13 mouse cellular contexts compared by ENCODE assay signal in the genomic region with DNA sequence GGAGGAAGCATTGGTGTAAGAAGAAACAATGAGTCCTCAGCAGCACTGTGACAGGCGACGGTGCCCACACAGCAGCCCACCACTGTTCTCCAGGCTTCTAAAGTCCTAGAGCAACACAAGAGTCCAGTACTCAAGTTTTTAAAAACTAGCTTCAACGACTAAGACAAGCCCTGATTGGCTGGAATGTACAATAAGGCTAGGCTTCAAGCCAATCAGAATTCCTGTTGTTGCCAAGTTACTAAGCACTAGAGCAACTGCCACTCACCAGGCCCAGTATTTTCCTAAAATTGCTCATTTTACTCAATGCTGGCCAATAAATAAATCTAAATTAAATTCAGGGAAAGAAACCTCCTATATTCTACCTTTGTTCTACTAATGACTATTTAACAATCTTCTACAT. TPM values are rescaled to one million over a fixed set of nuclear protein-coding genes. Genes with fewer than 3 reads are reported as not detected.
A peak's percentile ranks its signal among the peaks of the same experiment; 100 is the strongest.
DNase-seq lines count a peak whose midpoint lies in the region; ATAC-seq and TF ChIP-seq lines count a peak whose summit lies in the region.
"Had no signal": no experiment of that assay in that cellular context is flagged by ENCODE, and none has a peak within 500 bp of the region (broad histone marks: within the 10 kb centered on the region; RNA-seq: fewer than 3 reads in every experiment).

No protein-coding gene starts in this region.

- H3K36me3 ChIP-seq in embryonic facial prominence, embryonic 11.5 days (replicated peaks; ENCODE audit: control insufficient read depth, insufficient read depth, low read depth, low read length), result no peaks in the 10 kb centered on the region
- H3K36me3 ChIP-seq in embryonic facial prominence, embryonic 10.5 days (replicated peaks), result peaks cover 55% of the 10 kb centered on the region
- H3K36me3 ChIP-seq in liver, adult 2 months (ENCODE audit: control insufficient read depth, insufficient read depth, low read length), result no peaks in the 10 kb centered on the region
- 0 out of 2 replicates have a peak, but pooled peaks cover 2% of the 10 kb centered on the region for H3K36me3 ChIP-seq in liver, embryonic 11.5 days (ENCODE audit: control insufficient read depth, insufficient read depth, low read length)

- no peak for TF ChIP-seq CTCF in liver, adult 2 months (IDR thresholded peaks at IDR 0.05; ENCODE audit: low read depth, low read length)

- H3K4me3 ChIP-seq in embryonic facial prominence, embryonic 11.5 days (ENCODE audit: low read depth, low read length), result no peak overlapping the region
- H3K4me3 ChIP-seq in embryonic facial prominence, embryonic 10.5 days, result no peak overlapping the region
- no peak overlapping the region for H3K4me3 ChIP-seq in liver, adult 2 months (ENCODE audit: insufficient read depth, low read depth, low read length)
- no peak overlapping the region for H3K4me3 ChIP-seq in liver, embryonic 11.5 days (ENCODE audit: low read depth, low read length)
- H3K4me3 ChIP-seq: heart, embryonic 15.5 days; kidney, embryonic 15.5 days; liver, embryonic 15.5 days had no signal

- peak; percentile 43 for DNase-seq in embryonic facial prominence, embryonic 11.5 days (ENCODE audit: low spot score)
- no peak for DNase-seq in embryonic facial prominence, embryonic 10.5 days (ENCODE audit: low spot score)
- peak; percentile 53 for DNase-seq in liver, adult 2 months (ENCODE audit: extremely low read depth, low read depth, low spot score)
- DNase-seq in liver, embryonic 11.5 days (ENCODE audit: low spot score), result no peak
- DNase-seq in R1 (ENCODE audit: low read depth, low spot score), result peak; percentile 89
- peak; percentile 49 for DNase-seq in retina, embryonic 14.5 days (ENCODE audit: low spot score)
- DNase-seq in frontal cortex, postnatal 25 days (ENCODE audit: low spot score in 2 of 2), result no peak
- no peak for DNase-seq in adrenal gland, postnatal 25 days
- DNase-seq: cerebellum, adult 18-20 months; thymus, postnatal 4 days had no signal

- H3K27me3 ChIP-seq in embryonic facial prominence, embryonic 11.5 days (ENCODE audit: control insufficient read depth, insufficient read depth, low read length), result no peaks in the 10 kb centered on the region
- H3K27me3 ChIP-seq in embryonic facial prominence, embryonic 10.5 days (replicated peaks; ENCODE audit: low read depth, poor library complexity, severe bottlenecking), result no peaks in the 10 kb centered on the region
- H3K27me3 ChIP-seq in liver, adult 2 months (ENCODE audit: control insufficient read depth, insufficient read depth, low read length), result no peaks in the 10 kb centered on the region
- no peaks in the 10 kb centered on the region for H3K27me3 ChIP-seq in liver, embryonic 11.5 days (replicated peaks; ENCODE audit: control insufficient read depth, insufficient read depth, low read length)
- H3K27me3 ChIP-seq: heart, embryonic 15.5 days; kidney, embryonic 15.5 days; liver, embryonic 15.5 days had no signal

- H3K9me3 ChIP-seq in embryonic facial prominence, embryonic 11.5 days (replicated peaks; ENCODE audit: control insufficient read depth, low read length), result no peaks in the 10 kb centered on the region
- H3K9me3 ChIP-seq in embryonic facial prominence, embryonic 10.5 days, result no peaks in the 10 kb centered on the region
- H3K9me3 ChIP-seq in liver, embryonic 11.5 days (ENCODE audit: control insufficient read depth, low read length), result no peaks in the 10 kb centered on the region
- H3K9me3 ChIP-seq: heart, embryonic 15.5 days; kidney, embryonic 15.5 days; liver, embryonic 15.5 days had no signal

- H3K4me1 ChIP-seq in embryonic facial prominence, embryonic 11.5 days (ENCODE audit: control insufficient read depth, insufficient read depth, low read length), result no peaks in the 10 kb centered on the region
- peaks cover 9% of the 10 kb centered on the region for H3K4me1 ChIP-seq in embryonic facial prominence, embryonic 10.5 days
- peaks cover 22% of the 10 kb centered on the region for H3K4me1 ChIP-seq in liver, adult 2 months (ENCODE audit: control insufficient read depth, insufficient read depth, low read length)
- H3K4me1 ChIP-seq in liver, embryonic 11.5 days (replicated peaks; ENCODE audit: control insufficient read depth, insufficient read depth, low read length), result peaks cover 18% of the 10 kb centered on the region

- H3K4me2 ChIP-seq in embryonic facial prominence, embryonic 11.5 days (ENCODE audit: low read depth, low read length), result no peak overlapping the region
- H3K4me2 ChIP-seq in liver, embryonic 11.5 days, result no peak overlapping the region
- H3K4me2 ChIP-seq: heart, embryonic 15.5 days; kidney, embryonic 15.5 days; liver, embryonic 15.5 days had no signal

- WGBS in embryonic facial prominence, embryonic 11.5 days, result 93% methylated on average over 3 of the region's 3 CpGs
- WGBS in embryonic facial prominence, embryonic 10.5 days, result 90% methylated on average over 3 of the region's 3 CpGs
- WGBS in liver, adult 2 months, result 84% methylated on average over 3 of the region's 3 CpGs
- 90% methylated on average over 3 of the region's 3 CpGs for WGBS in liver, embryonic 11.5 days

- no peak overlapping the region for H3K27ac ChIP-seq in embryonic facial prominence, embryonic 11.5 days (replicated peaks; ENCODE audit: low read depth, low read length)
- no peak overlapping the region for H3K27ac ChIP-seq in embryonic facial prominence, embryonic 10.5 days (replicated peaks)
- no peak overlapping the region for H3K27ac ChIP-seq in liver, adult 2 months (replicated peaks; ENCODE audit: insufficient read depth, low read depth, low read length)
- H3K27ac ChIP-seq in liver, embryonic 11.5 days (ENCODE audit: low read depth, low read length), result no peak overlapping the region
- H3K27ac ChIP-seq: heart, embryonic 15.5 days; kidney, embryonic 15.5 days; liver, embryonic 15.5 days had no signal

- ATAC-seq in embryonic facial prominence, embryonic 11.5 days (replicated peaks; ENCODE audit: insufficient number of reproducible peaks, low FRiP score, low TSS enrichment, low read depth), result no peak
- ATAC-seq in liver, embryonic 11.5 days (replicated peaks; ENCODE audit: low FRiP score), result no peak

- H3K79me2 ChIP-seq in liver, adult 2 months (ENCODE audit: control insufficient read depth, insufficient read depth, low read length), result peaks cover 30% of the 10 kb centered on the region

- TF ChIP-seq POLR2A in liver, adult 2 months (IDR thresholded peaks at IDR 0.05; ENCODE audit: extremely low read depth, insufficient read depth, low read length), result no peak

- no peak overlapping the region for H3K9ac ChIP-seq in embryonic facial prominence, embryonic 11.5 days (replicated peaks; ENCODE audit: low read length)
- H3K9ac ChIP-seq in liver, adult 2 months (ENCODE audit: low read depth, low read length), result no peak overlapping the region
- no peak overlapping the region for H3K9ac ChIP-seq in liver, embryonic 11.5 days (ENCODE audit: low read depth, low read length)
- H3K9ac ChIP-seq: heart, embryonic 15.5 days; kidney, embryonic 15.5 days; liver, embryonic 15.5 days had no signal

RNA-seq across cellular contexts. Expression of gene Nkiras2, which starts 5.8 kb away (rescaled TPM):
- 79.5 and 93.0 TPM in 2 replicates for polyA plus RNA-seq in embryonic facial prominence, embryonic 11.5 days (2014; fragmentation: Nextera tagmentation; extraction: Ambion mirVana)
- 77.2 and 81.4 TPM in 2 replicates for polyA plus RNA-seq in embryonic facial prominence, embryonic 10.5 days (2016; fragmentation: Nextera tagmentation; extraction: Ambion mirVana)
- 13.7 and 16.0 TPM in 2 replicates for total RNA-seq in liver, adult 2 months (2014; rRNA removed)
- 32.0 and 33.4 TPM in 2 replicates for polyA plus RNA-seq in liver, adult 2 months (2012; rRNA removed)
- polyA plus RNA-seq in liver, embryonic 11.5 days (2014; fragmentation: Nextera tagmentation; extraction: Ambion mirVana), result 35.4 and 36.5 TPM in 2 replicates
- 40.3 and 46.8 TPM in 2 replicates for total RNA-seq in adrenal gland, postnatal 25 days (2021)

RNA-seq across cellular contexts. Expression of gene Dnajc7, which starts 6.7 kb away (rescaled TPM):
- 80.0 and 83.9 TPM in 2 replicates for polyA plus RNA-seq in embryonic facial prominence, embryonic 11.5 days (2014; fragmentation: Nextera tagmentation; extraction: Ambion mirVana)
- polyA plus RNA-seq in embryonic facial prominence, embryonic 10.5 days (2016; fragmentation: Nextera tagmentation; extraction: Ambion mirVana), result 272 and 279 TPM in 2 replicates
- 40.9 and 44.7 TPM in 2 replicates for total RNA-seq in liver, adult 2 months (2014; rRNA removed)
- 16.1 and 16.7 TPM in 2 replicates for polyA plus RNA-seq in liver, adult 2 months (2012; rRNA removed)
- 70.6 and 70.8 TPM in 2 replicates for polyA plus RNA-seq in liver, embryonic 11.5 days (2014; fragmentation: Nextera tagmentation; extraction: Ambion mirVana)
- total RNA-seq in adrenal gland, postnatal 25 days (2021), result 237 and 251 TPM in 2 replicates

RNA-seq across cellular contexts. Expression of gene Cnp, which starts 38.5 kb away (rescaled TPM):
- polyA plus RNA-seq in embryonic facial prominence, embryonic 11.5 days (2014; fragmentation: Nextera tagmentation; extraction: Ambion mirVana), result 20.0 and 23.6 TPM in 2 replicates
- polyA plus RNA-seq in embryonic facial prominence, embryonic 10.5 days (2016; fragmentation: Nextera tagmentation; extraction: Ambion mirVana), result 21.3 and 25.1 TPM in 2 replicates
- total RNA-seq in liver, adult 2 months (2014; rRNA removed), result 10.1 and 11.6 TPM in 2 replicates
- polyA plus RNA-seq in liver, adult 2 months (2012; rRNA removed), result 11.0 and 17.3 TPM in 2 replicates
- polyA plus RNA-seq in liver, embryonic 11.5 days (2014; fragmentation: Nextera tagmentation; extraction: Ambion mirVana), result 19.4 and 19.7 TPM in 2 replicates
- 35.4 and 57.8 TPM in 2 replicates for total RNA-seq in adrenal gland, postnatal 25 days (2021)

Comparison
In these comparisons a context has a peak if more than half of its experiments do, and no peak if none do; other contexts are left out.
1. DNase-seq: peak in embryonic facial prominence, embryonic 11.5 days (single experiment), liver, adult 2 months (single experiment), R1 (single experiment) and retina, embryonic 14.5 days (single experiment); none in embryonic facial prominence, embryonic 10.5 days (single experiment), liver, embryonic 11.5 days (single experiment), frontal cortex, postnatal 25 days (0 of 2) and adrenal gland, postnatal 25 days (single experiment).